9 mouse cellular contexts compared by ENCODE assay signal in the genomic region with DNA sequence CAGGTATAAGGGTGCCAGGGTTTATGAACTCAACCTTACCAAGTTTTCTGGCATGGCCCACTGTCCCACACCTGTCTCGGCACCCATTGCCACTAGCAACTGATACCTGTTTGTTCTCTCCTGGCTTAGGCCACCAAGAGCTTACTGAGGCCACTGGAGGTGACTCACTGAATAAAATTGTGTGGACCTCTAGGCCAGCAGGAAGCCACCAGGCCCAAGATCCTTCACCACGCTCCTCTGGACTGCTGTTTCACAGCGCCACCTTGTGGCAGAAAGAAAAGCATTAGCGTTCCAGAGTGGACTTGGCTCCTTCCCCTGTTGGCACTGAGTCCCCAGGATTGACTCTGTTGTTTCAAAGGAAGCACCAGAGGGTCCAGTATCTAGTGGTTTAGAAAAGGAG. TPM values are rescaled to one million over a fixed set of nuclear protein-coding genes. Genes with fewer than 3 reads are reported as not detected.
DNase-seq lines count a peak whose midpoint lies in the region; ATAC-seq and TF ChIP-seq lines count a peak whose summit lies in the region.
"Had no signal": no experiment of that assay in that cellular context is flagged by ENCODE, and none has a peak within 500 bp of the region (broad histone marks: within the 10 kb centered on the region; RNA-seq: fewer than 3 reads in every experiment).

No protein-coding gene starts in this region.

- no peaks in the 10 kb centered on the region for H3K27me3 ChIP-seq in midbrain, embryonic 10.5 days (ENCODE audit: low read depth, poor library complexity, severe bottlenecking)
- H3K27me3 ChIP-seq in midbrain, embryonic 16.5 days (ENCODE audit: control insufficient read depth, insufficient read depth, low read depth, low read length): no peaks in the 10 kb centered on the region
- no peaks in the 10 kb centered on the region for H3K27me3 ChIP-seq in forebrain, postnatal 0 days (ENCODE audit: insufficient read depth, low read length)
- H3K27me3 ChIP-seq in hindbrain, embryonic 13.5 days: no peaks in the 10 kb centered on the region
- H3K27me3 ChIP-seq in splenic B cell, adult 2 months (ENCODE audit: control insufficient read depth, insufficient read depth, low read length, poor library complexity, severe bottlenecking): no peaks in the 10 kb centered on the region

- H3K27ac ChIP-seq in midbrain, embryonic 10.5 days (replicated peaks): no peak overlapping the region
- no peak overlapping the region for H3K27ac ChIP-seq in midbrain, embryonic 16.5 days (ENCODE audit: low read length)
- no peak overlapping the region for H3K27ac ChIP-seq in forebrain, postnatal 0 days (ENCODE audit: low read depth, low read length)
- H3K27ac ChIP-seq in hindbrain, embryonic 13.5 days: no peak overlapping the region

- no peak overlapping the region for H3K9ac ChIP-seq in midbrain, embryonic 16.5 days (ENCODE audit: low read depth, low read length)
- H3K9ac ChIP-seq in forebrain, postnatal 0 days: no peak overlapping the region
- no peak overlapping the region for H3K9ac ChIP-seq in hindbrain, embryonic 13.5 days

- H3K36me3 ChIP-seq in midbrain, embryonic 10.5 days: no peaks in the 10 kb centered on the region
- no peaks in the 10 kb centered on the region for H3K36me3 ChIP-seq in midbrain, embryonic 16.5 days (ENCODE audit: control insufficient read depth, insufficient read depth, low read length)
- H3K36me3 ChIP-seq in forebrain, postnatal 0 days (ENCODE audit: insufficient read depth): no peaks in the 10 kb centered on the region
- H3K36me3 ChIP-seq in hindbrain, embryonic 13.5 days: no peaks in the 10 kb centered on the region
- H3K36me3 ChIP-seq in splenic B cell, adult 2 months (ENCODE audit: control insufficient read depth, insufficient read depth, low read length, poor library complexity, severe bottlenecking): no peaks in the 10 kb centered on the region

- ATAC-seq in midbrain, embryonic 16.5 days: no peak
- ATAC-seq in cerebellum, adult (ENCODE audit: insufficient number of reproducible peaks, low FRiP score, low TSS enrichment): peak; percentile 33; the same call in 1 of the 2 replicates
- ATAC-seq in forebrain, postnatal 0 days: peak; percentile 65; the same call in 1 of the 2 replicates
- peak; percentile 45; the same call in 1 of the 2 replicates for ATAC-seq in hindbrain, embryonic 13.5 days (ENCODE audit: low FRiP score)
- peak; percentile 93 for ATAC-seq in megakaryocyte progenitor cell, adult 5-6 weeks (replicated peaks; ENCODE audit: poor library complexity)

- no peaks in the 10 kb centered on the region for H3K9me3 ChIP-seq in midbrain, embryonic 10.5 days (replicated peaks)
- H3K9me3 ChIP-seq in midbrain, embryonic 16.5 days (replicated peaks; ENCODE audit: control insufficient read depth, low read length, poor library complexity, severe bottlenecking): no peaks in the 10 kb centered on the region
- no peaks in the 10 kb centered on the region for H3K9me3 ChIP-seq in forebrain, postnatal 0 days (ENCODE audit: low read length)
- H3K9me3 ChIP-seq in hindbrain, embryonic 13.5 days: no peaks in the 10 kb centered on the region

- H3K4me3 ChIP-seq in midbrain, embryonic 10.5 days: no peak overlapping the region
- H3K4me3 ChIP-seq in midbrain, embryonic 16.5 days (ENCODE audit: low read depth, low read length): no peak overlapping the region
- no peak overlapping the region for H3K4me3 ChIP-seq in forebrain, postnatal 0 days (ENCODE audit: low read depth, low read length)
- H3K4me3 ChIP-seq in hindbrain, embryonic 13.5 days: no peak overlapping the region
- H3K4me3 ChIP-seq: myocyte had no signal

- WGBS in midbrain, embryonic 10.5 days: 34% methylated on average over 4 of the region's 4 CpGs
- WGBS in midbrain, embryonic 16.5 days: 30% methylated on average over 4 of the region's 4 CpGs
- 25% methylated on average over 4 of the region's 4 CpGs for WGBS in forebrain, postnatal 0 days
- 30% methylated on average over 4 of the region's 4 CpGs for WGBS in hindbrain, embryonic 13.5 days

- TF ChIP-seq CTCF in forebrain, postnatal 0 days (IDR thresholded peaks at IDR 0.05; ENCODE audit: low read depth): peak; percentile 83

- peak; percentile 63 for DNase-seq in midbrain, embryonic 10.5 days (ENCODE audit: low spot score)
- DNase-seq in forebrain, postnatal 0 days: peak; percentile 78
- peak; percentile 56 for DNase-seq in layer of hippocampus, postnatal 36 days
- peak; percentile 87 for DNase-seq in splenic B cell, adult 2 months (ENCODE audit: low read depth, low spot score)

- no peak overlapping the region for H3K4me2 ChIP-seq in midbrain, embryonic 16.5 days (ENCODE audit: low read length)
- no peak overlapping the region for H3K4me2 ChIP-seq in forebrain, postnatal 0 days (ENCODE audit: low read depth)
- no peak overlapping the region for H3K4me2 ChIP-seq in hindbrain, embryonic 13.5 days

- no peaks in the 10 kb centered on the region for H3K4me1 ChIP-seq in midbrain, embryonic 10.5 days
- H3K4me1 ChIP-seq in midbrain, embryonic 16.5 days (ENCODE audit: control insufficient read depth, insufficient read depth, low read length): no peaks in the 10 kb centered on the region; the same call in 1 of the 2 replicates
- H3K4me1 ChIP-seq in forebrain, postnatal 0 days (ENCODE audit: insufficient read depth): no peaks in the 10 kb centered on the region
- no peaks in the 10 kb centered on the region for H3K4me1 ChIP-seq in hindbrain, embryonic 13.5 days (replicated peaks)

RNA-seq across cellular contexts. Expression of a gene that starts 16.6 kb away (rescaled TPM):
- polyA plus RNA-seq in midbrain, embryonic 10.5 days (2016; fragmentation: Nextera tagmentation; extraction: Ambion mirVana): 9.4 and 12.0 TPM in 2 replicates
- polyA plus RNA-seq in midbrain, embryonic 16.5 days (2015; fragmentation: Nextera tagmentation; extraction: Ambion mirVana): 48.0 and 56.3 TPM in 2 replicates
- total RNA-seq in forebrain, postnatal 0 days (2014; rRNA removed): 70.3 and 81.0 TPM in 2 replicates
- polyA plus RNA-seq in forebrain, postnatal 0 days (2015; fragmentation: Nextera tagmentation; extraction: Ambion mirVana): 27.4 and 34.5 TPM in 2 replicates
- 33.6 and 34.2 TPM in 2 replicates for polyA plus RNA-seq in hindbrain, embryonic 13.5 days (2015; fragmentation: Nextera tagmentation; extraction: Ambion mirVana)
- total RNA-seq in layer of hippocampus, postnatal 36 days (2021): 100 to 1,000 TPM; 143 to 159 TPM
- 0.77 and 1.1 TPM in 2 replicates for total RNA-seq in megakaryocyte progenitor cell, adult 5-6 weeks (2015)
- 1.2 and 1.4 TPM in 2 replicates for total RNA-seq in megakaryocyte progenitor cell, adult 5-6 weeks (2017)

RNA-seq across cellular contexts. Expression of a gene that starts 23.2 kb away (rescaled TPM):
- polyA plus RNA-seq in midbrain, embryonic 10.5 days (2016; fragmentation: Nextera tagmentation; extraction: Ambion mirVana): 26.2 and 29.7 TPM in 2 replicates
- polyA plus RNA-seq in midbrain, embryonic 16.5 days (2015; fragmentation: Nextera tagmentation; extraction: Ambion mirVana): 20.5 and 20.7 TPM in 2 replicates
- total RNA-seq in forebrain, postnatal 0 days (2014; rRNA removed): 36.6 and 52.6 TPM in 2 replicates
- polyA plus RNA-seq in forebrain, postnatal 0 days (2015; fragmentation: Nextera tagmentation; extraction: Ambion mirVana): 9.1 and 12.5 TPM in 2 replicates
- 17.0 and 17.4 TPM in 2 replicates for polyA plus RNA-seq in hindbrain, embryonic 13.5 days (2015; fragmentation: Nextera tagmentation; extraction: Ambion mirVana)
- 10 to 100 TPM; 19.1 to 24.7 TPM for total RNA-seq in layer of hippocampus, postnatal 36 days (2021)
- 157 and 167 TPM in 2 replicates for total RNA-seq in megakaryocyte progenitor cell, adult 5-6 weeks (2015)
- 173 and 176 TPM in 2 replicates for total RNA-seq in megakaryocyte progenitor cell, adult 5-6 weeks (2017)
